Mouse (Mus musculus): ENCODE data around the gene Nectin4. TPM values are rescaled to one million over a fixed set of nuclear protein-coding genes. Genes with fewer than 3 reads are reported as not detected.
"Not testable (repeated sequence)": the region's sequence is repeated elsewhere in the genome, so short reads cannot be mapped to it uniquely, and the experiment has no call there.

Gene Nectin4
- 0.09 and 0.20 TPM in 2 replicates for total RNA-seq (2014; rRNA removed)
- 0.09 and 0.16 TPM in 2 replicates for polyA plus RNA-seq (2012; rRNA removed)

DNA sequence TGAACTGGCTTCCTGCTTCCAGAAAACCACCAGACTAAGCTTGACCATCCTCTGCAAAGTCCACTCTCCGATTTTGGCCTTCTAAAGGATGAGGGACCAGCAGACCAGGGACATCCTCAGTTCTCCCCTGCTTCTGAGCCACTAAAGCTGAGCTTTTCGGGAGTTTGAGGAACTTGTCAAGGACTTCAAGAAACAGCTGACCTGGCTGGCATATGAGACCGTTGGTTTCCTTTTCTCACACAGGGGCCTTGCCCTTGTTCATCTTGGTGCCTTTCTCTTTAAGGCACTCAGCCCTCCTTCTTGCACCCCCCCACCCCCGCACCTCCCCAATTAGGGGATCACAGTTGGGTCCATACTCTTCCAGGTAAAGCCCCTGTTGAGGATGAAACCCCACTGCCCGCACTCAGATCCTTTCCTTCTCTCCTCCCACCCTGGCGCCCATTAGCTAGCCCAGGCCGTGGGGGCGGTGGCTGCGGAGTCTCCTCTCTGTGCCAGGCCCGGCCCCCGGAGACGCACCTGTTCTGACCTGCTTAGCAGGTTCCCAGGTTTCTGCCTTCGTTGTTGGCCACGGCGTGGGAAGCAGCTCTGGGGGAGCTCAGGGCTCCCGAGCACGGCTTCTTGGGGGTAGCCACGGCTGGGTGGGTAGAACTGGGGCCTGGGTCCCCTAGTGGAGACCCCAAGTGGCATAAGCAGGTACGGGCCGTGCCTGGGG is at the start of gene Nectin4:
Gene Nectin4, plus strand, starts transcription at position 255 of the 712 bp plus-strand sequence.
- no peak for TF ChIP-seq CTCF (IDR thresholded peaks at IDR 0.05; ENCODE audit: low read depth, low read length)
- TF ChIP-seq POLR2A (IDR thresholded peaks at IDR 0.05; ENCODE audit: extremely low read depth, insufficient read depth, low read length) = no peak
- DNase-seq (ENCODE audit: extremely low read depth, low read depth, low spot score) = no peak
- Histone ChIP-seq H3K27me3 (ENCODE audit: control insufficient read depth, insufficient read depth, low read length) (no peaks in the 10 kb centered on the region), H3K36me3 (ENCODE audit: control insufficient read depth, insufficient read depth, low read length) (no peaks in the 10 kb centered on the region), H3K4me3 (ENCODE audit: insufficient read depth, low read depth, low read length) (peak within 1 kb of the TSS; percentile 34; the same call in 1 of the 2 replicates), H3K79me2 (ENCODE audit: control insufficient read depth, insufficient read depth, low read length) (no peaks in the 10 kb centered on the region), H3K9ac (ENCODE audit: low read depth, low read length) (0 out of 2 replicates have a peak within 1 kb of the TSS, but pooled peaks have one; percentile 24), H3K4me1 (ENCODE audit: control insufficient read depth, insufficient read depth, low read length) (no peaks in the 10 kb centered on the region), H3K27ac (replicated peaks; ENCODE audit: insufficient read depth, low read depth, low read length) (no peak within 1 kb of the TSS)
- WGBS = 50% methylated on average over 20 of the region's 20 CpGs

DNA sequence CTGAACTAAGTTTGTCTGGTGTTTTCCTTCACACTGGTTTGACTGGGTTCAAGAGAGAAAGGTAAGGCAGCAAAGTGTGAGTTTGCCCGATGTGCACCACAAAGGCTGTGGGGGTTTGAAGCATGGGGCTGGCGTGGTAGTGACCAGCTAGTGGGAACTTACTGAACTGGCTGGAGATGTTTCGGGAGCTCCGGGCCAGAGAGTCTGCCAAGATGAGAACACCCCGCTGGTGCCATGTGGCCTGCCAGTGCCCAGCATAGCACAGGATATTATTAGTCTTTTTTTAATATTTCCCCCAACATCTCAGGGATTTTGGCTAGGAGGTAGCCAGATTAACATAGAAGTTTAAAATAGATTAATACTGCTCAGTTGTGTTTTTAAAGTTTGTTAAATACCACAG is 49.7 kb upstream of the Nectin4 start:
- Histone ChIP-seq H3K27me3 (ENCODE audit: control insufficient read depth, insufficient read depth, low read length) (no peaks in the 10 kb centered on the region), H3K9ac (ENCODE audit: low read depth, low read length) (no peak overlapping the region), H3K4me3 (ENCODE audit: insufficient read depth, low read depth, low read length) (no peak overlapping the region), H3K79me2 (ENCODE audit: control insufficient read depth, insufficient read depth, low read length) (no peaks in the 10 kb centered on the region), H3K27ac (replicated peaks; ENCODE audit: insufficient read depth, low read depth, low read length) (no peak overlapping the region), H3K4me1 (ENCODE audit: control insufficient read depth, insufficient read depth, low read length) (no peaks in the 10 kb centered on the region), H3K36me3 (ENCODE audit: control insufficient read depth, insufficient read depth, low read length) (no peaks in the 10 kb centered on the region)
- TF ChIP-seq POLR2A (IDR thresholded peaks at IDR 0.05; ENCODE audit: extremely low read depth, insufficient read depth, low read length) = no peak
- TF ChIP-seq CTCF (IDR thresholded peaks at IDR 0.05; ENCODE audit: low read depth, low read length) = no peak
- WGBS = 24% methylated on average over 5 of the region's 5 CpGs
- no peak for DNase-seq (ENCODE audit: extremely low read depth, low read depth, low spot score)

- Histone ChIP-seq H3K27me3 (ENCODE audit: control insufficient read depth, insufficient read depth, low read length) (no peaks in the 10 kb centered on the region), H3K79me2 (ENCODE audit: control insufficient read depth, insufficient read depth, low read length) (no peaks in the 10 kb centered on the region), H3K4me1 (ENCODE audit: control insufficient read depth, insufficient read depth, low read length) (no peaks in the 10 kb centered on the region), H3K4me3 (ENCODE audit: insufficient read depth, low read depth, low read length) (no peak overlapping the region), H3K27ac (replicated peaks; ENCODE audit: insufficient read depth, low read depth, low read length) (no peak overlapping the region), H3K36me3 (ENCODE audit: control insufficient read depth, insufficient read depth, low read length) (no peaks in the 10 kb centered on the region), H3K9ac (ENCODE audit: low read depth, low read length) (no peak overlapping the region)
- TF ChIP-seq POLR2A (IDR thresholded peaks at IDR 0.05; ENCODE audit: extremely low read depth, insufficient read depth, low read length) (no peak), CTCF (IDR thresholded peaks at IDR 0.05; ENCODE audit: low read depth, low read length) (peak; percentile 11; the same call in 1 of the 2 replicates)
- no peak for DNase-seq (ENCODE audit: extremely low read depth, low read depth, low spot score)
Observed at GRCm38 (mm10) chr1:171321415-171321814, 48.5 kb upstream of the Nectin4 start.

GRCm38 (mm10) chr1:171322012-171322411 is 47.9 kb upstream of the Nectin4 start:
- Histone ChIP-seq H3K4me1 (ENCODE audit: control insufficient read depth, insufficient read depth, low read length) (no peaks in the 10 kb centered on the region), H3K4me3 (ENCODE audit: insufficient read depth, low read depth, low read length) (no peak overlapping the region), H3K9ac (ENCODE audit: low read depth, low read length) (no peak overlapping the region), H3K27me3 (ENCODE audit: control insufficient read depth, insufficient read depth, low read length) (no peaks in the 10 kb centered on the region), H3K27ac (replicated peaks; ENCODE audit: insufficient read depth, low read depth, low read length) (no peak overlapping the region), H3K79me2 (ENCODE audit: control insufficient read depth, insufficient read depth, low read length) (no peaks in the 10 kb centered on the region), H3K36me3 (ENCODE audit: control insufficient read depth, insufficient read depth, low read length) (no peaks in the 10 kb centered on the region)
- no peak for DNase-seq (ENCODE audit: extremely low read depth, low read depth, low spot score)
- 95% methylated on average over 1 of the region's 1 CpGs for WGBS
- no peak for TF ChIP-seq POLR2A (IDR thresholded peaks at IDR 0.05; ENCODE audit: extremely low read depth, insufficient read depth, low read length)
- 0 out of 2 replicates have a peak, but pooled peaks have one; percentile 4 for TF ChIP-seq CTCF (IDR thresholded peaks at IDR 0.05; ENCODE audit: low read depth, low read length)

DNA sequence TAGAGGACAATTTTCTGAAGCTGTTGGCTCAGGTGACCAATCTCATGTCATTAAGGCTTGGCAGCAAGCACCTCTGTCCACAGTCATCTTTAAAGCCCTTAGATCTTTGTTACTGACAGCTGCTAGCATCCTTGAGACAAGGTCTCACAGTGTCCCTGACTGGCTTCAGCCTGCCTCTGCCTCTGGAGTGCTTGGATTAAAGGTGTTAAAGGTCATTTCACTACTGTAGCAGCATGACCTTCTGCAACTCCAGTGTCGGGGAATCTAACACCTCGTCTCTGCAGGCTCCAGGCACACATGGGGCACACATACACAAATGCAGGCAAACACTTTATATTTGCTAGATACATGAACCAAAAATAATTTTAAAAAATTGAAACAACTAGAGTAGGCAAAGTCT is 44.3 kb upstream of the Nectin4 start:
- H3K4me3 ChIP-seq (ENCODE audit: insufficient read depth, low read depth, low read length) = no peak overlapping the region
- no peak overlapping the region for H3K9ac ChIP-seq (ENCODE audit: low read depth, low read length)
- H3K4me1 ChIP-seq (ENCODE audit: control insufficient read depth, insufficient read depth, low read length) = peaks cover 5% of the 10 kb centered on the region
- no peak overlapping the region for H3K27ac ChIP-seq (replicated peaks; ENCODE audit: insufficient read depth, low read depth, low read length)
- TF ChIP-seq POLR2A (IDR thresholded peaks at IDR 0.05; ENCODE audit: extremely low read depth, insufficient read depth, low read length) = no peak
- no peak for TF ChIP-seq CTCF (IDR thresholded peaks at IDR 0.05; ENCODE audit: low read depth, low read length)
- H3K79me2 ChIP-seq (ENCODE audit: control insufficient read depth, insufficient read depth, low read length) = peaks cover 7% of the 10 kb centered on the region; the same call in 1 of the 2 replicates
- H3K27me3 ChIP-seq (ENCODE audit: control insufficient read depth, insufficient read depth, low read length) = no peaks in the 10 kb centered on the region
- no peak for DNase-seq (ENCODE audit: extremely low read depth, low read depth, low spot score)
- WGBS = 37% methylated on average over 2 of the region's 2 CpGs
- H3K36me3 ChIP-seq (ENCODE audit: control insufficient read depth, insufficient read depth, low read length) = no peaks in the 10 kb centered on the region

DNA sequence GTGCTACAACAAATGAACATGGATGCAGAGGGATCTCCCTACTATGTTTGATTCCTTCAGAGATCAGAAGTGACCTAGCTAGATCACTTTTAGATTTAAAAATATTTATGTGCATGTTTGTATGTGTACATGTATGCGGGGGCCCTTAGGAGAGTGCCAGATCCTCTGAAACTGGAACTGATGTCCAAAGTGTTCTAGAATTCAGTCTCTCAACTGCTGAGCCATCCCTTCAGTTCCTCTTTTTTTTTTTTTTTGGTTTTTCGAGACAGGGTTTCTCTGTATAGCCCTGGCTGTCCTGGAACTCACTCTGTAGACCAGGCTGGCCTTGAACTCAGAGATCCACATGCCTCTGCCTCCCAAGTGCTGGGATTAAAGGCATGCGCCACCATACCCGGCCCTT is 43.3 kb upstream of the Nectin4 start:
- H3K4me1 ChIP-seq (ENCODE audit: control insufficient read depth, insufficient read depth, low read length) = peaks cover 12% of the 10 kb centered on the region
- not testable (repeated sequence) for H3K9ac ChIP-seq (ENCODE audit: low read depth, low read length); H3K36me3 ChIP-seq (ENCODE audit: control insufficient read depth, insufficient read depth, low read length); H3K27me3 ChIP-seq (ENCODE audit: control insufficient read depth, insufficient read depth, low read length); H3K4me3 ChIP-seq (ENCODE audit: insufficient read depth, low read depth, low read length); DNase-seq (ENCODE audit: extremely low read depth, low read depth, low spot score); H3K27ac ChIP-seq (replicated peaks; ENCODE audit: insufficient read depth, low read depth, low read length)
- 70% methylated on average over 4 of the region's 4 CpGs for WGBS
- H3K79me2 ChIP-seq (ENCODE audit: control insufficient read depth, insufficient read depth, low read length) = peaks cover 13% of the 10 kb centered on the region; the same call in 1 of the 2 replicates
